Mouse (Mus musculus) erythroblast, embryonic 14.5 days (primary cell): ENCODE results near the gene Lypd5.

ENCODE experiments used
- GATA1 ChIP-seq: IDR thresholded peaks from 2 replicates; pipeline ENCODE4 v1.6.1; 2012; ENCODE audit warnings: low read length, inconsistent platforms, mixed read lengths
- TAL1 ChIP-seq: IDR thresholded peaks from 3 replicates; pipeline ENCODE4 v1.6.1; 2012; ENCODE audit warnings: low read length, inconsistent platforms, mixed read lengths

DNA sequence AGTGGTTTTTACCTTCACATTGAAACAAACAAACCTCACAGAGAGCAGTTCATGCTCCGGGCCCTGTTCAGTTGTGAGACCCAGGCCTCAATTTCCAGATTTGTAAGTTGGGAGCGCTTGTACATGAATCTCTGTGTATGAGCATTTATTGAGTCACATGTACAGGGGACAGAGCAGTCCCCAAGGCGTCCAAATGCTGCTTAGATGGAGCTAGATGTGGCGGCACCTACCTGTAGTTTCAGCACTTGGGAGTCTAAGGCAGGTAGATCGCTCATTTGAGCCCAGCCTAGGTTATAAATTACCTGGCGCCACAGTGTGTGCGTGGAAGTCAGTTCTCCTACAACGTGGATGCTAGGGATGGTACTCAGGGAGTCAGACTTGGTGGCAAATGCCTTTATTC lies 27.5 kb downstream of the Lypd5 start:
- TF ChIP-seq GATA1: no peak
- TF ChIP-seq TAL1: no peak
